Mouse (Mus musculus): Measurements from ENCODE around the gene Tmem199. TPM values are rescaled to one million over a fixed set of nuclear protein-coding genes. Genes with fewer than 3 reads are reported as not detected.

The Tmem199 gene
- polyA plus RNA-seq, 1 experiment from 2014 or later: 86.3 TPM

DNA sequence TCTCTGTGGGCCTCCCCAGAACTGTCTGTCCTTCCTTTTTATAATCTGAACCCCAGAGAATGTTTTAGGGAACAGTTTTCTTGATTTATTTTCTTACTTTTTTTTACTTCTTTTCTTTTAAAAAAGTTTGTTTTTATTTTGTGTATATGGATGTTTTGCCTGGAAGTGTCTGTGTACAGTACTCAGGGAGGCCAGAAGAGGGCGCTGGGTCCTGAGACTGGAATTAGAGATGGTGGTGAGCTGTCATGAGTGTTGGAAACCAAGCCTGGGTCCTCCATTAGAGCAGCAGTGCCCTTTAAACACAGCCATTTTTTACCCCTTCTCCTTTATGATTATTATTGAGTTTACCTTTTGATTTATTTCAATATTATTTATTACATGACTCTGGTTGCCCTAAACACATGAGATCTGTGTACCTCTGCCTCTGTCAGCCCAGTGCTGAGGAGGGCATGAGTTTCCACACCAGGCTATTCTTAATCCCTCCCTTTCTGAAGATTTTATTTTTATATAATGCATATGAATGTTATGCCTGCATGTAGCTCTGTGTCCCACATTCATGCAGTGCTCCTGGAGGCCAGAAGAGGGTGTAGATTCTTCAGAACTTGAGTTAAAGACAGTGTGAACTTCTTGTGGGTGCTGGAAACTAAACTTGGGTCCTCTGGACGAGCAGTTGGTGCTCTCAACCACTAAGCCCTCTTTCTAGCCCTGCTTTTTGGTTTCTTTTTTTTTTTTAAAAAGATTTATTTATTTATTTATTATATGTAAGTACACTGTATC is 3.8 kb upstream of the Tmem199 start:
- Histone ChIP-seq H3K4me1 (replicated peaks; ENCODE audit: control insufficient read depth, insufficient read depth, low read length) (peaks cover 17% of the 10 kb centered on the region), H3K36me3 (ENCODE audit: control insufficient read depth, insufficient read depth) (peaks cover 36% of the 10 kb centered on the region), H3K4me2 (ENCODE audit: low read length) (no peak overlapping the region), H3K27me3 (replicated peaks; ENCODE audit: control insufficient read depth, insufficient read depth, low read length) (no peaks in the 10 kb centered on the region), H3K9me3 (ENCODE audit: control insufficient read depth, low read length) (no peaks in the 10 kb centered on the region), H3K27ac (ENCODE audit: low read length) (no peak overlapping the region), H3K9ac (replicated peaks; ENCODE audit: low read depth, low read length) (no peak overlapping the region), H3K4me3 (replicated peaks; ENCODE audit: low read length) (no peak overlapping the region)
- WGBS: 57% methylated on average over 2 of the region's 2 CpGs
- ATAC-seq: no peak

DNA sequence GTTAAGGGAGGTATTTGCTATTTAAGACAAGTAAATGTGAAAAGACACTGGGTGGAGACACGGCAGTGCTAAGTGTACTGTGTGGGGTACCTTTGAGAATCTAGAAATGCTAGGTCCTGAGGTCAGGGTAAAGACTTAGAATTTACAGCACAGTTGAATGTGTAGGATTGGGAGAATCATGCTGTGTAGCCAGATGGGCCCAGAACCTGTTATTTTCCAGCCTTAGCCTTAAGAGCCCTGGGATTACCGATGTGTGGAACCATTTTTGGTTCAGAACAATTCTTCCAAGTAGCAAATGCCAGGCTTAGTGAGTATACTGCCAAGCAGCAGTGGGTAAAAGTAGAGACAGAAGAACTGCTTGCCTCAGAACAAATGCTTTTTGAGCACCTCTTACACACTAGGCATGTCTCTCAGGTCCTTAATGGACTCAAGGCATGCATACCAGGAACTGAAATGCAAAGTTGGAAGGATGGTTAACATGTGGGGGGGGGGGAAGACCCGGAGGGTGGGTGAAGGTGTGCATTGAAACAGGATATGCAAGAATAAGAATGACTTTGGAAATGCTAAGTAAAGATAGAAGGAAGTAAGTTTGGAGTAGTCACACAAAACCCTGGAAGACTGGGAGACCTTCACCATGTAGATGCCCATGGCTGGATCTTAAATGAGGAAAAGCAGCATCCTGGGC is 1.3 kb upstream of the Tmem199 start:
- H3K4me3 ChIP-seq (replicated peaks; ENCODE audit: low read length): peak overlapping the region; percentile 74
- H3K4me2 ChIP-seq (ENCODE audit: low read length): peak overlapping the region; percentile 90
- H3K9me3 ChIP-seq (ENCODE audit: control insufficient read depth, low read length): no peaks in the 10 kb centered on the region
- ATAC-seq: no peak
- H3K4me1 ChIP-seq (replicated peaks; ENCODE audit: control insufficient read depth, insufficient read depth, low read length): peaks cover 17% of the 10 kb centered on the region
- 78% methylated on average over 3 of the region's 3 CpGs for WGBS
- no peaks in the 10 kb centered on the region for H3K27me3 ChIP-seq (replicated peaks; ENCODE audit: control insufficient read depth, insufficient read depth, low read length)
- H3K27ac ChIP-seq (ENCODE audit: low read length): no peak overlapping the region
- peaks cover 27% of the 10 kb centered on the region for H3K36me3 ChIP-seq (ENCODE audit: control insufficient read depth, insufficient read depth)
- peak overlapping the region; percentile 85; the same call in 1 of the 2 replicates for H3K9ac ChIP-seq (replicated peaks; ENCODE audit: low read depth, low read length)

DNA sequence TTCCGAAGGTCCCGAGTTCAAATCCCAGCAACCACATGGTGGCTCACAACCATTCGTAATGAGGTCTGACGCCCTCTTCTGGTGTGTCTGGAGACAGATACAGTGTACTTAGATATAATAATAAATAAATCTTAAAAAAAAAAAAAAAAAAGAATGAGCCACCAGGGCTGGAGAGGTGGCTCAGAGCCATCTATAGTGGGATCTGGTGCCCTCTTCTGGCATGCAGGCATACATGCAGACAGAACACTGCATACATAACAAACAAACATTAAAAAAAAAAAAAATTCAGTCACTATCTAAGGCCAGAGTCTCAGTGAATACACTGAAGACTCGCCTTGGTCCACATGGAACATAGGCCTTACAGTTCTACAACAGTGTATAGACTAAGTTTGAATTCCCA is 2.8 kb downstream of the Tmem199 start:
- Histone ChIP-seq H3K9ac (replicated peaks; ENCODE audit: low read depth, low read length) (no peak overlapping the region), H3K4me2 (ENCODE audit: low read length) (no peak overlapping the region), H3K4me1 (replicated peaks; ENCODE audit: control insufficient read depth, insufficient read depth, low read length) (peaks cover 17% of the 10 kb centered on the region), H3K27me3 (replicated peaks; ENCODE audit: control insufficient read depth, insufficient read depth, low read length) (no peaks in the 10 kb centered on the region), H3K36me3 (ENCODE audit: control insufficient read depth, insufficient read depth) (peaks cover 11% of the 10 kb centered on the region), H3K4me3 (replicated peaks; ENCODE audit: low read length) (no peak overlapping the region), H3K27ac (ENCODE audit: low read length) (no peak overlapping the region), H3K9me3 (ENCODE audit: control insufficient read depth, low read length) (no peaks in the 10 kb centered on the region)
- no peak for ATAC-seq
- WGBS: 84% methylated on average over 5 of the region's 5 CpGs

DNA sequence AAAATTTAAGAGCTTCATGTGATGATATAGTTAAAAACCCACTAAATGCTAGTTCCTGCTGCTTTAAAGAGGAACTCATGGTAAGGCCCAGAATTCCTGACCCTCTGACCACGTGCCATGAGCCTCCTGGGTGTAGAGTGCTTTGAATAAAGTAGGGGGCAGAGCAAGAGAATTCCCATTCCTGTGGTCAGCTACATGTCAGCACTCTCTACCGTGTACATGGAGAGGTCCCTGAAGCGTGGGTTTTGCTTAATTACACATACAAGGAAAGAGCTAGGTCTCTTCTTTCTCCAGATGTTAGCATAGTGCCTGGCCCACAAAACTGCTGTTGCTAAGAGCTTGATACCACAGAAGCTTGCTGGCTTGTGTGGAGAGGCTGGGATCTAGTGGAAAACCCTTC is 6.5 kb downstream of the Tmem199 start:
- no peak overlapping the region for H3K4me2 ChIP-seq (ENCODE audit: low read length)
- H3K9me3 ChIP-seq (ENCODE audit: control insufficient read depth, low read length): no peaks in the 10 kb centered on the region
- peaks cover 11% of the 10 kb centered on the region for H3K36me3 ChIP-seq (ENCODE audit: control insufficient read depth, insufficient read depth)
- H3K27me3 ChIP-seq (replicated peaks; ENCODE audit: control insufficient read depth, insufficient read depth, low read length): no peaks in the 10 kb centered on the region
- no peak overlapping the region for H3K27ac ChIP-seq (ENCODE audit: low read length)
- no peak overlapping the region for H3K4me3 ChIP-seq (replicated peaks; ENCODE audit: low read length)
- WGBS: 81% methylated on average over 3 of the region's 3 CpGs
- ATAC-seq: no peak
- H3K9ac ChIP-seq (replicated peaks; ENCODE audit: low read depth, low read length): no peak overlapping the region
- H3K4me1 ChIP-seq (replicated peaks; ENCODE audit: control insufficient read depth, insufficient read depth, low read length): peaks cover 4% of the 10 kb centered on the region; the same call in 1 of the 2 replicates

DNA sequence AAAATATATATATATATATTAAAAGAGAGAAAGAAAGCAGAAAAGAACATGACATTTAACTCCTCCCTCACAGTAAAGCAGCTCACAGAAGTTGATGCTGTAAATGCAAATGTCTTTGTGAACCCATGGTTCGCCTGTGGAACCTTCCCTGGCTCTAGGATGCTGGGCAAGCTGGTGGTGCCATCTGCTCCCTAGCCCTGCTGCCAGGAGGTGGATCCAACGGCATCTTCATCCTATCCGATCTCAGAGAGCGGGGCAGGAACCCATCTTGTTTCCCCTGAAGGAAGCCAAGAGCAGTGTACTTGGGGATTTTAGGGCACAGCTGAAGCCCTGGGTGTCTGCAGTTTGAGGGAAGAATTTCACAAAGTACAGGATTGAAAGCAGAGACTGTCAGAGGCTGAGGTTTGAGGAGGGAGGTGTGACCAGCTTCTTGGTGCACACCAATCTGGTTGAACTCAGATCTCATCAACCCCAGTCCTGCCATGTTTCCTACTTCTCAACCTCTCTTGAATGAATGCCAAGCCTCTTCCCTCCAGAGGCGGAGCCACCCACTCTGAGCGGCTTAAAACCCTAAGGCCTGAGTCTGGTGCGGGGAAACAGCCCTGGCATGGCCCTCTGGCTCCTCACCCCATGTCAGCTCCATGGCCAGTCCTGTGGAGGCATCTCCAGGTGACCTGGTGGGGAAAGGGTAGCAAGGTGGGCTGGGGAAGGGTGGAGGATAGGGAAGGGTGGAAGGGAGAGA is 8.9 kb downstream of the Tmem199 start, which contains the start of gene Sebox:
TSS of gene Sebox (plus strand) at position 539 of the 742 bp plus-strand sequence.
- Histone ChIP-seq H3K36me3 (ENCODE audit: control insufficient read depth, insufficient read depth) (peaks cover 9% of the 10 kb centered on the region), H3K4me1 (replicated peaks; ENCODE audit: control insufficient read depth, insufficient read depth, low read length) (peaks cover 7% of the 10 kb centered on the region), H3K9me3 (ENCODE audit: control insufficient read depth, low read length) (no peaks in the 10 kb centered on the region), H3K4me3 (replicated peaks; ENCODE audit: low read length) (no peak within 1 kb of the TSS), H3K4me2 (ENCODE audit: low read length) (no peak within 1 kb of the TSS), H3K9ac (replicated peaks; ENCODE audit: low read depth, low read length) (no peak within 1 kb of the TSS), H3K27me3 (replicated peaks; ENCODE audit: control insufficient read depth, insufficient read depth, low read length) (0 out of 2 replicates have a peak, but pooled peaks cover 2% of the 10 kb centered on the region), H3K27ac (ENCODE audit: low read length) (no peak within 1 kb of the TSS; the same call in 1 of the 2 replicates)
- WGBS: 48% methylated on average over 7 of the region's 7 CpGs
- ATAC-seq: 0 out of 2 replicates have a peak, but pooled peaks have one; percentile 24

DNA sequence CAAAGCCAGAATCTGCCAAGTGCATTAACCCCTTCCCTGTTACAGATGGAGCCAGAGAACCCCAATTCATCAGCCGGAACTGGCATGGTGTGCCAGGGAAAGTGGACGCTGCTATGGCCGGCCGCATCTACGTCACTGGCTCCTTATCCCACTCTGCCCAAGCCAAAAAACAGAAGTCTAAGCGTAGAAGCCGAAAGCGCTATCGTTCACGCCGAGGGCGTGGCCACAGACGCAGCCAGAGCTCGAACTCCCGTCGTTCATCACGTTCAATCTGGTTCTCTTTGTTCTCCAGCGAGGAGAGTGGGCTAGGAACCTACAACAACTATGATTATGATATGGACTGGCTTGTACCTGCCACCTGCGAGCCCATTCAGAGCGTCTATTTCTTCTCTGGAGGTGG is 10.4 kb downstream of the Tmem199 start:
- H3K9ac ChIP-seq (replicated peaks; ENCODE audit: low read depth, low read length): no peak overlapping the region
- H3K36me3 ChIP-seq (ENCODE audit: control insufficient read depth, insufficient read depth): 0 out of 2 replicates have a peak, but pooled peaks cover under 1% of the 10 kb centered on the region
- WGBS: 81% methylated on average over 20 of the region's 20 CpGs
- 0 out of 2 replicates have a peak, but pooled peaks cover 2% of the 10 kb centered on the region for H3K27me3 ChIP-seq (replicated peaks; ENCODE audit: control insufficient read depth, insufficient read depth, low read length)
- ATAC-seq: no peak
- H3K4me2 ChIP-seq (ENCODE audit: low read length): no peak overlapping the region
- H3K27ac ChIP-seq (ENCODE audit: low read length): no peak overlapping the region
- H3K9me3 ChIP-seq (ENCODE audit: control insufficient read depth, low read length): no peaks in the 10 kb centered on the region
- H3K4me3 ChIP-seq (replicated peaks; ENCODE audit: low read length): no peak overlapping the region
- peaks cover 10% of the 10 kb centered on the region for H3K4me1 ChIP-seq (replicated peaks; ENCODE audit: control insufficient read depth, insufficient read depth, low read length)

DNA sequence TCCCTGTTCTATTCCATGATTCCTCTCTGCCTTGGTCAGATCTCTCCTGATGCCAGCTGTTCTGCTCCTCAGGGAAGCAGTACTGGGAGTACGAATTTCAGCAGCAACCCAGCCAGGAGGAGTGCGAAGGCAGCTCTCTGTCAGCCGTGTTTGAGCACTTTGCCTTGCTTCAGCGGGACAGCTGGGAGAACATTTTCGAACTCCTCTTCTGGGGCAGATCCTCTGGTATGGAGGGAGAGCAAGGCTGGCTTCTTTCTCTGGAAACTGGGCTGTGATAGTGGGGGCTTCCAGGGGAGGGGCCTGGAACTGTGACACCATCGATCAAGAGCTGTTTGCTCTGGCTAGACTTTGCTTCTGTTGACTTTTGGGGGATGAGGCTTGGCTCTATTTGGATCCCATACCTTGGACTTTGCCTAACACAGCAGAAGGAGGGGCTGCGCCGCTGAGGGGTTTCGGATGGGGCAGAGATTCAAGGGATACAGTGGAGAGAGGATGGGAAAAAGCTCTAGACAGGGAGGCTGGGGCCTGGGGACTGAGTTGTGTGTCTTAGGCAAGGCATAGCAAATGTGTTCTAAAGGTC is 11.3 kb downstream of the Tmem199 start:
- H3K9ac ChIP-seq (replicated peaks; ENCODE audit: low read depth, low read length): no peak overlapping the region
- WGBS: 80% methylated on average over 9 of the region's 9 CpGs
- H3K27me3 ChIP-seq (replicated peaks; ENCODE audit: control insufficient read depth, insufficient read depth, low read length): 0 out of 2 replicates have a peak, but pooled peaks cover 2% of the 10 kb centered on the region
- no peaks in the 10 kb centered on the region for H3K9me3 ChIP-seq (ENCODE audit: control insufficient read depth, low read length)
- H3K4me1 ChIP-seq (replicated peaks; ENCODE audit: control insufficient read depth, insufficient read depth, low read length): peaks cover 18% of the 10 kb centered on the region
- no peak overlapping the region for H3K27ac ChIP-seq (ENCODE audit: low read length)
- H3K4me2 ChIP-seq (ENCODE audit: low read length): no peak overlapping the region
- no peaks in the 10 kb centered on the region for H3K36me3 ChIP-seq (ENCODE audit: control insufficient read depth, insufficient read depth)
- ATAC-seq: no peak
- no peak overlapping the region for H3K4me3 ChIP-seq (replicated peaks; ENCODE audit: low read length)

DNA sequence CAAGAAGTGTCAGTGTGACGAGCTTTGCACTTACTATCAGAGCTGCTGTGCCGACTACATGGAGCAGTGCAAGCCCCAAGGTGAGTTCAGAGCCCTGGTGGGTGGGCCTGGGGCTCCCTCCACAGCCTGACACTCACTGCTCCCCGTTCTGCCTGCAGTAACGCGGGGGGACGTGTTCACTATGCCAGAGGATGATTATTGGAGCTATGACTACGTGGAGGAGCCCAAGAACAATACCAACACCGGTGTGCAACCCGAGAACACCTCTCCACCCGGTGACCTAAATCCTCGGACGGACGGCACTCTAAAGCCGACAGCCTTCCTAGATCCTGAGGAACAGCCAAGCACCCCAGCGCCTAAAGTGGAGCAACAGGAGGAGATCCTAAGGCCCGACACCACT is 12.4 kb downstream of the Tmem199 start:
- H3K4me2 ChIP-seq (ENCODE audit: low read length): no peak overlapping the region
- 52% methylated on average over 16 of the region's 16 CpGs for WGBS
- no peaks in the 10 kb centered on the region for H3K36me3 ChIP-seq (ENCODE audit: control insufficient read depth, insufficient read depth)
- H3K27ac ChIP-seq (ENCODE audit: low read length): no peak overlapping the region
- no peak overlapping the region for H3K9ac ChIP-seq (replicated peaks; ENCODE audit: low read depth, low read length)
- no peak for ATAC-seq
- no peaks in the 10 kb centered on the region for H3K9me3 ChIP-seq (ENCODE audit: control insufficient read depth, low read length)
- H3K4me1 ChIP-seq (replicated peaks; ENCODE audit: control insufficient read depth, insufficient read depth, low read length): peaks cover 28% of the 10 kb centered on the region
- H3K27me3 ChIP-seq (replicated peaks; ENCODE audit: control insufficient read depth, insufficient read depth, low read length): 0 out of 2 replicates have a peak, but pooled peaks cover 2% of the 10 kb centered on the region
- no peak overlapping the region for H3K4me3 ChIP-seq (replicated peaks; ENCODE audit: low read length)

All from forebrain, embryonic 16.5 days (tissue).